Mouse (Mus musculus): ENCODE data around the gene A4galt. TPM values are rescaled to one million over a fixed set of nuclear protein-coding genes. Genes with fewer than 3 reads are reported as not detected.
A peak's percentile ranks its signal among the peaks of the same experiment; 100 is the strongest.

Gene A4galt
- not detected in 2 replicates for total RNA-seq (2017)

- no peak for ATAC-seq (replicated peaks in 1 of 2; ENCODE audit: insufficient read depth in 1 of 2, low FRiP score in 2 of 2, low TSS enrichment in 1 of 2, low read depth in 1 of 2, poor library complexity in 2 of 2, severe bottlenecking in 2 of 2)
Observed at GRCm38 (mm10) chr15:83251176-83252004, at the start of gene A4galt. Gene A4galt, minus strand, starts transcription at chr15:83251774.

GRCm38 (mm10) chr15:83299916-83300582 lies 48.5 kb upstream of the A4galt start:
- ATAC-seq (replicated peaks in 1 of 2; ENCODE audit: insufficient read depth in 1 of 2, low FRiP score in 2 of 2, low TSS enrichment in 1 of 2, low read depth in 1 of 2, poor library complexity in 2 of 2, severe bottlenecking in 2 of 2) = no peak

DNA sequence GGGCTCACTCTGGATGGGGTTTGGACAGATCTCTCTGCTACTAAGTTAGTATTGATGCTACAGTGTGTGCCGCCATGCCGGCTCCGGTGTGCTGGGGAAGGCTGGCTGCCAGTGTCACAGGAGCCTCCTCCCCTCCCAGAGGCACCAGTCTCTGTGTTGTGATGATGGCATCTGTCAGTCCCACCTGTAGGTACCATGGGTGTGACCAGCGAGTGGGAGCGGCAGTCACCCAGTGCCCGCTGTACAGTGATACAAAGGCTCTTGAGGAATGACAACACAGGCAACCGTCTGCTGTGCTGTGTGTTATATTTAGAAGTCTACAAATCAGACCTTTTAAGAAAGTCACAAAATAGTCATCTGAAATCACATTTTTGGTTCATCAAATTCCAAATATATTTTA lies 47.9 kb upstream of the A4galt start:
- no peak for ATAC-seq (replicated peaks in 1 of 2; ENCODE audit: insufficient read depth in 1 of 2, low FRiP score in 2 of 2, low TSS enrichment in 1 of 2, low read depth in 1 of 2, poor library complexity in 2 of 2, severe bottlenecking in 2 of 2)

GRCm38 (mm10) chr15:83298810-83299209 lies 47.2 kb upstream of the A4galt start:
- no peak for ATAC-seq (replicated peaks in 1 of 2; ENCODE audit: insufficient read depth in 1 of 2, low FRiP score in 2 of 2, low TSS enrichment in 1 of 2, low read depth in 1 of 2, poor library complexity in 2 of 2, severe bottlenecking in 2 of 2)

GRCm38 (mm10) chr15:83298313-83298712 lies 46.7 kb upstream of the A4galt start:
- ATAC-seq (replicated peaks in 1 of 2; ENCODE audit: insufficient read depth in 1 of 2, low FRiP score in 2 of 2, low TSS enrichment in 1 of 2, low read depth in 1 of 2, poor library complexity in 2 of 2, severe bottlenecking in 2 of 2) = no peak

- ATAC-seq (replicated peaks in 1 of 2; ENCODE audit: insufficient read depth in 1 of 2, low FRiP score in 2 of 2, low TSS enrichment in 1 of 2, low read depth in 1 of 2, poor library complexity in 2 of 2, severe bottlenecking in 2 of 2) = no peak
Observed at GRCm38 (mm10) chr15:83296771-83297311, 45.3 kb upstream of the A4galt start.

DNA sequence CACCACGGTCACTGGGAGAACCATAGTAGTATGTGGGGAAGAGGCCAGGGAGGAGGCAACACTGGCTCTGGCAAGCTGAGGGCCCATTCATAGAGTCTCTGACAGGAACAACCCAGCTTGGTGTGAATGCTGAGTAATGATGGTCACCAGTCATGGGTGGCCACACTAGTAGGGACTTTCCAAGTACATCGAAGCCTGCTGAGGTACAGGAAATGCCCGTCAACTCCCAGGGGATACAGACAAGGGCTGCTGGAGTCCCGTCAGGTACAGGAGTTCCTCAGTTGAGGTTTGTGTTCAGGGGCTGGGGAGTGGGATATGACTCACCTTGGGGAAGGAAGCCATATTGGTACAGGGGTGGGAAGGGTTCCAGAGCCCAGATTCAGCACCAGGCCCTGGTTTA lies 44.5 kb upstream of the A4galt start:
- ATAC-seq (replicated peaks in 1 of 2; ENCODE audit: insufficient read depth in 1 of 2, low FRiP score in 2 of 2, low TSS enrichment in 1 of 2, low read depth in 1 of 2, poor library complexity in 2 of 2, severe bottlenecking in 2 of 2) = no peak

DNA sequence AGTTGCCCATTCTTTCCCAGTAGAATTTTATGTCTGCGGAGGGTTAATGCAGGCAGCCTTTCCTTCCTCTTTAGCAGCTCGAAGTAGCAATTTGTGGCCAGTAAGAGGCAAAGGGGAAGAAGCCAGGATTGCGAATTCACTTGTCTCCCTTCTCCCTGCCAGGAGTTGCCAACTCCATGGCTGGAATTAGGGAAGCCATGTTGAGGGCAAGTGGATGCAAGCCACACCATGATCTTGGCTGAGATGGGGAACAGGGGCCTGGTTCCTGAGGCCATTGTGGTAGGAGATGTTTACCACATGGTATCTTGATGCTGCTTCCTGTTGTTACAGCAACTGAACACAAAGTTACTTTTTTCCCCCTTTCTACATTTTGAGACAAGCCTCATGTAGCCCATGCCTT lies 43.4 kb upstream of the A4galt start:
- ATAC-seq (replicated peaks in 1 of 2; ENCODE audit: insufficient read depth in 1 of 2, low FRiP score in 2 of 2, low TSS enrichment in 1 of 2, low read depth in 1 of 2, poor library complexity in 2 of 2, severe bottlenecking in 2 of 2) = peak; percentile 37 to 40; a peak in 3 of 4 replicates

GRCm38 (mm10) chr15:83293706-83294645 lies 42.4 kb upstream of the A4galt start:
- no peak for ATAC-seq (replicated peaks in 1 of 2; ENCODE audit: insufficient read depth in 1 of 2, low FRiP score in 2 of 2, low TSS enrichment in 1 of 2, low read depth in 1 of 2, poor library complexity in 2 of 2, severe bottlenecking in 2 of 2)

- no peak for ATAC-seq (replicated peaks in 1 of 2; ENCODE audit: insufficient read depth in 1 of 2, low FRiP score in 2 of 2, low TSS enrichment in 1 of 2, low read depth in 1 of 2, poor library complexity in 2 of 2, severe bottlenecking in 2 of 2)
Observed at GRCm38 (mm10) chr15:83293144-83293543, 41.6 kb upstream of the A4galt start.

DNA sequence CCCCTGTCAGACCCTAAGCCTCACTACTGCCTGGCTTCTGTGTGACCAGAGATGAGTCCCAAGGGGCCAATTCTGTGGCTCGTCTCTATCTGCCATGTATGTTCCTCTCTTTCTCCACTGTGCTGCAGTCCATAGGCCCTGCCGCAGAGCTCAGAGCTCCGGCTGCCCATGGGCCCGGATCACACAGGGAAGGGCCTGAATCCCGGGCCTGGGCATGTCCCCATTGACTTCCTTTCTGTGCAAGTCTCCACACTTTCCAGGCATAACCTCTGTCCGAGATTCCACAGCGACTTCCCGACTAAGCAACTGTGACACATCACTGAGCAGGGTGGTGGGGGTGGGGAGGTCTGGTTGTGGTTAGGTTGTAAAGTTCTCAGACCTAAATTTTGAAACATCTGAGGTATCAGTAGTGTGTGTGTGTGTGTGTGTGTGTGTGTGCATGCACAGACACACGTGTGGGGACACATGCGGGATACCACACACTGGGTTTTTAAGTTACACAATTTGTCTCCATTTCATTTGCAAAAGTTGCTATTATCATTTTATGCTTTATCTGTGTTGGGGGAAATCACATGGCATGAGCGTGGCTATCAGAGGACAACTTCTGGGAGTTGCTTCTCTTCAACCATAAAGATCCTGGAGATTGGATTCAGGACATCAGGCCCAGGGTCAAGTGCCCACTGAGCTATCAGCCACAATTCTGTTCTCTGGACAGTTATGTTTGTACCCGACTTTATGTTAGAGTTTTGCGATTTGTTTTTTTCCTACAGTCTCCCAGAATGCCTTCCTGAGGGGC lies 40.9 kb upstream of the A4galt start:
- no peak for ATAC-seq (replicated peaks in 1 of 2; ENCODE audit: insufficient read depth in 1 of 2, low FRiP score in 2 of 2, low TSS enrichment in 1 of 2, low read depth in 1 of 2, poor library complexity in 2 of 2, severe bottlenecking in 2 of 2)

DNA sequence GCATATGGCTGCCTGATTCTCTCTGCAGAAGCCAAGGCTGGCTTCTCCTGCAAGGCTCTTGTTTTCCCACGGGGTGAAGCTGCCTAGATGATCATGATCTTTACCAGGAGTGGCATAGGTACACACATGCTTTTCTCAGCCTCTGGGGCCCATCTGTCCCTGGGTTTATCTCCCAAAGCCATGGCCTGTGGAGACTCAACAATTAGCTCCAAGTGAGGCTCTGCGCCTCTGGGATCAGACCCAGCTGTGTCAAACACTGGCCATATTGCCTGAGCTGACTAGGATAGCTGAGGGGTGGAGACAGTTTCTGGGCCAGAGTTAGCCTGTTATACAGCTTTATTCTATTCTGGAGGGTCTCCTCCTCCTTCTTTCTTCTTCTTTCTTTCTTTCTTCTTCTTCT lies 39.3 kb upstream of the A4galt start:
- ATAC-seq (replicated peaks in 1 of 2; ENCODE audit: insufficient read depth in 1 of 2, low FRiP score in 2 of 2, low TSS enrichment in 1 of 2, low read depth in 1 of 2, poor library complexity in 2 of 2, severe bottlenecking in 2 of 2) = no peak

GRCm38 (mm10) chr15:83284828-83285227 lies 33.3 kb upstream of the A4galt start:
- no peak for ATAC-seq (replicated peaks in 1 of 2; ENCODE audit: insufficient read depth in 1 of 2, low FRiP score in 2 of 2, low TSS enrichment in 1 of 2, low read depth in 1 of 2, poor library complexity in 2 of 2, severe bottlenecking in 2 of 2)

DNA sequence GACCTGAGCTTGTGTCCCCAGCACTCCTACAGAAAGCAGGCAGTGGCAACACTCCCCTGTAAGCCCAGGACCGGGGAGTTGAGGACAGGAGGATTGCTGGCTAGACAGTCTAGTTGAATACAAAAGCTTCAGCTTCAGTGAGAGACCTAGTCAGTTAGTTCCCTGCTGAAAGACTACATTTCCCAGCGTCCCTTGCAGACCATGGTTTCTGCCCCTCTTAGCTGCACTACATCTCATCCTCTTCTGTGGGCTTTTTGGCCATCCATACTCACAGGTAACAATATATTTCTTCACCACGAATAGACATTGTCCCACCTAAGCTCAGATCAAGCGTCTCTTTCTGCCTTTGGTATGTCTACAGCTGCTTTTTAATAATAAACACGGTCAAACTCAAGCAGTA lies 30.8 kb upstream of the A4galt start:
- no peak for ATAC-seq (replicated peaks in 1 of 2; ENCODE audit: insufficient read depth in 1 of 2, low FRiP score in 2 of 2, low TSS enrichment in 1 of 2, low read depth in 1 of 2, poor library complexity in 2 of 2, severe bottlenecking in 2 of 2)

- ATAC-seq (replicated peaks in 1 of 2; ENCODE audit: insufficient read depth in 1 of 2, low FRiP score in 2 of 2, low TSS enrichment in 1 of 2, low read depth in 1 of 2, poor library complexity in 2 of 2, severe bottlenecking in 2 of 2) = no peak
Observed at GRCm38 (mm10) chr15:83281303-83281702, 29.7 kb upstream of the A4galt start.

DNA sequence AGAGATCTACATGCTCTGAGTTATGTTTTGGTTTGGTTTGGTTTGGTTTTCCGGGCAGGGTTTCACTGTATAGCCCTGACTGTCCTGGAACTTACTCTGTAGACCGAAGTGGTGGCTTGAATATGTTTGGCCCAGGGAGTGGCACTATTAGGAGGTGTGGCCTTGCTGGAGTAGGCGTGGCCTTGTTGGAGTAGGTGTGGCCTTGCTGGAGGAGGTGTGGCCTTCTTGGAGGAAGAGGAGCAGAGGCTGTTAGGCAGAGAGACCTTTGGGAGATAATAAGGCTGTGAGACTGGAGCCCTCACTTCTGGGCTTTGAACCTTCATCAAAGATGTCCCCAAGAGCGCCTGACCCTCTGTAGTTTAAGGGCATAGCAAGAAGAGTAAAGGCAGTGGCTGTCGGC lies 27.0 kb upstream of the A4galt start:
- no peak for ATAC-seq (replicated peaks in 1 of 2; ENCODE audit: insufficient read depth in 1 of 2, low FRiP score in 2 of 2, low TSS enrichment in 1 of 2, low read depth in 1 of 2, poor library complexity in 2 of 2, severe bottlenecking in 2 of 2)

DNA sequence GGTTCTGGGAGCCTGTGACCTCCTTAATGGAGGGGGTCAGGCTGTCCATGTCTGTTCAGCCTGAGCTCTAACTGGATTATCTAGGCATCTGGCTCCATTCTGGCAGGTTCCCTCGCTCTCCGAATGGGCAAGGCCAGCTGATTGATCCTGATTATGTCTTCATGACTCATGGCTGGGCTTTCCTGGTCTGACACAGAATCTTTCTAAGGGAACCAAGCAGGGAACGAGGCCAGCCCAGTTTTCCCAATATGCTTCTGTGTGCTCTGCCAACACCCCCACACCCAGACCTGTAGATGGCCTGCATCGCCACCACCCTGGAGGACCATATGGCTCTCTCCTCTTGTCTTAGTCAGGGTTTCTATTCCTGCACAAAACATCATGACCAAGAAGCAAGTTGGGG lies 25.9 kb upstream of the A4galt start:
- no peak for ATAC-seq (replicated peaks in 1 of 2; ENCODE audit: insufficient read depth in 1 of 2, low FRiP score in 2 of 2, low TSS enrichment in 1 of 2, low read depth in 1 of 2, poor library complexity in 2 of 2, severe bottlenecking in 2 of 2)
